Mouse (Mus musculus) embryo, embryonic 9.5 days (tissue): ENCODE measurements at regions not wholly inside any gene's neighbourhood (a gene's known extent, or its start where the extent isn't known, plus 50 kb on each side); places are given as distances from the start of the nearest gene placed in this dataset.
"Not testable (repeated sequence)": the region's sequence is repeated elsewhere in the genome, so short reads cannot be mapped to it uniquely, and the experiment has no call there.

ENCODE experiments used
- DNase-seq: peaks from one replicate; pipeline ENCODE4 v3.0.0-alpha.2; 2017; ENCODE audit errors: extremely low spot score

GRCm38 (mm10) chr14:84610476-84610875, 167.1 kb downstream of the Pcdh17 start:
- no peak for DNase-seq

GRCm38 (mm10) chr14:84612551-84612950, 169.2 kb downstream of the Pcdh17 start:
- no peak for DNase-seq

- no peak for DNase-seq
Observed at GRCm38 (mm10) chr14:84645026-84645425, 201.7 kb downstream of the Pcdh17 start.

- no peak for DNase-seq
Observed at GRCm38 (mm10) chr14:84645972-84646577, 202.7 kb downstream of the Pcdh17 start.

- DNase-seq: peak; percentile 2
Observed at GRCm38 (mm10) chr14:84659206-84659775, 215.9 kb downstream of the Pcdh17 start.

GRCm38 (mm10) chr14:84667685-84668084, 224.3 kb downstream of the Pcdh17 start:
- DNase-seq: not testable (repeated sequence)

- no peak for DNase-seq
Observed at GRCm38 (mm10) chr14:84671678-84672472, 228.5 kb downstream of the Pcdh17 start.

GRCm38 (mm10) chr14:84686848-84687247, 243.5 kb downstream of the Pcdh17 start:
- no peak for DNase-seq

- no peak for DNase-seq
Observed at GRCm38 (mm10) chr14:84690810-84691209, 247.4 kb downstream of the Pcdh17 start.
